Mouse (Mus musculus) spleen, postnatal 4 days (tissue): ENCODE measurements around the gene Plscr4.
A peak's percentile ranks its signal among the peaks of the same experiment; 100 is the strongest.

ENCODE experiments used
- DNase-seq, 2 experiments: peaks; one replicate each; pipeline ENCODE4 v3.0.0; 2022; ENCODE audit warnings: low spot score in 2 of 2

Plscr4 gene

DNA sequence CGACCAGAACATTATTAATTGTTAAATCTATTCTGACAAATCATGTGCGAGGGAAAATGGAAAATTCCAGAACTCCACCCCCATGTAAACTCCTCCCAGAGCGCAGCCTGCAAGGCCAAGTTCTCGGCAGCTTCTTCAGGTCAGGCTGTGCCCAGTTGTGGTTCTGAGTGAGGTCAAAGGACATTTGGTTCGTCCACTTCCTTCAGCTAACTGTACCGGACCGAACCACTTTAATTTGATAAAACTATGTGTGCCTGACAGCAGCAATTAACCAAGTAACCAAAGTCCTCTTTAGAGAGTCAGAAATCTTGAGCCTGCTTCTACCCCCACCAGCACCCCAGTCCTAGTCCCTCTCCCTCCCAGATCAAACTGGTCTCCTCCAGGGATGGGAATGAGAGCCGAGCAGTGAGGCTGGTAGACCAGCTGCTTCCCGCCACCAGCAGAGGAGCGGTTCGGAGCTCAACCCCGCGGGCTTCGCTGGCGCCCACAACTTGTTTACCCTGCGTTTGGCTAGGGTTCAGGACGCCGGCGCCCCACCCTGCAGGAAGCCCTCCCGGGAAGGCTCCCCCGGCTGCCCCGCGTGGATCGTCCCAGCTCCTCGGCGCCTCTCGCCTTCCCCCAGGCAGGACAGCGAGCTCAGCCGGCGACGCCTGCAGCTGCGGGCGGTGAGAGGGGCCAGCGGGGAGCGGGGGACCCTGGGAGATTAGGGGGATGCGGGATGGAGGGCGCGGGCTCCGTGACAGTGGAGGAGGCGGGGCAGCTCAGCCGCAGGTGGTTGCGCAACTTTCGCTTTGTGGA is at the start of gene Plscr4:
TSS of gene Plscr4 (plus strand) at position 113 of the 798 bp plus-strand sequence.
- DNase-seq, result peak; percentile 31 to 70

DNA sequence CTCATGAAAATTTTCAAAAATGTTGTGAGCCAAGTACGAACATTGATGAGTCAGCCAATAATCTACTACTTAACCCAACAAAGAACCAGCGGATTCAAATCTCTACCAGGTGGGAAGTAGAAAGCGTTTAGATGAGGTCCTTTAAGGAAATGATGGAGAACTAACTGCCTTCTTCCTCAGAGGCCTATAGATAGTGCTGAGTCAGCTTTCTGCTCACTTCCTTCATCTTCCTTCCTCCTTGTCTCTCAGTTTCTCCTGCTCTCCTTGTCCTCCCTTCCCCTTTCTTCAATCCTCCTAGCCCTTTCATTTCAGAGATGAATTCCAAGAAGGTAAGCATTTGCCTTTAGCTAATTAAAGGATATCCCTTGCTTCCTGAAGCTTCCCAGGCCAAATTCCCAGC is 46.9 kb upstream of the Plscr4 start:
- DNase-seq, result no peak

GRCm38 (mm10) chr9:92412045-92412444 is 45.1 kb upstream of the Plscr4 start:
- no peak for DNase-seq

GRCm38 (mm10) chr9:92413684-92414083 is 43.5 kb upstream of the Plscr4 start:
- no peak for DNase-seq

GRCm38 (mm10) chr9:92437781-92438180 is 19.4 kb upstream of the Plscr4 start:
- no peak for DNase-seq

DNA sequence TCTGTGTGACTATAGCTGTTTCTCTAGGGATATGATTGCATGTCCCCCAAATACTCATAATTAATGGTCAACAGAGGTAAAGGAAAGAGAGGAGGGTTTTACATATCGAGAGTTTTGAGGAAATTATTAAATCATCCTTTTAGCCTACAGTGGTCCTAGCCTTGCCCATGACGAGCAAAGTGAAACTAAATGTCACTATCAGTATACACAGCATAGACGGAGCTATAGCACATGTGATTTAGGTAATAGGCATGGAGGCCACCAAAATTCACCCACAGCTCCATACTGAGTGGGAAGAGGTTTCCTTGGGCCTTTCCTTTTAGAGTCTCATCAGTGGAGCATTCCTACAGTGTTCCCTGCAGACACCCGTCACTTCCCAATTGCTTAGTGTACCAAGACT is 15.7 kb upstream of the Plscr4 start:
- DNase-seq, result no peak

DNA sequence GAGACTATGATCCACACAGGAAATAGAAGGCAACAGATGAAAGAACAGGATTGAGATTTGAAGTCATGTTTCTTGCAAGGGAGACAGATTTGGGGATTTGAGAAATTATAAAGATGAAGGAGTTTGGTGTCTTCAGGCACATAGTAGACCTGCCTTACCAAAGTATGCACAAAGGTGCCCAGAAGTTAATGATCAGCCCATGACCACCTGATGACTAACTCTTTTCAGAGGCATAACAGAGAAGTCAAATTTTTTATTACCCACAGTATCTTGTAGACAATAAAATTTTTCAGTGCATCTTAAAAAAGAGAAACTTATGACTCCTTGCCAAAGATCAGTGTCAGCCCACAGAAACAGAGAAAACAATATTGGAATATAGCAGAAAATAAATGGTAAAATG is 12.6 kb upstream of the Plscr4 start:
- no peak for DNase-seq

DNA sequence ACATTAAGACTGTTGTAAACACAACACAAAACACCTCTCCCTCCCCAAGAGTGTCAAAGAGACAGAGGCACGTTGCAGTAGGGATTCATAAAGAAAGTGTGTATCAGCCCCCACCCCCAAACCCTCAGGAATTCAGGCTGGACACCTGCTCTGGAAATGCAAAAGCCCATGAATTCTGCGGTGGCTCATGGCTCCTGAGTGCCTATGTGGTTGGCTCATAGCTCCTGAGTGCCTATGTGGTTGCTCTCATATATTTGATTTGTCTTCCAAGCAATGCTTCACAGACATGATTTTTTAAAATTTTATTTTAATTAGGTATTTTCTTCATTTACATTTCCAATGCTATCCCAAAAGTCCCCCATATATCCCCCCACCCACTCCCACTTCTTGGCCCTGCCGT is 568 bp upstream of the Plscr4 start:
- DNase-seq, result no peak

DNA sequence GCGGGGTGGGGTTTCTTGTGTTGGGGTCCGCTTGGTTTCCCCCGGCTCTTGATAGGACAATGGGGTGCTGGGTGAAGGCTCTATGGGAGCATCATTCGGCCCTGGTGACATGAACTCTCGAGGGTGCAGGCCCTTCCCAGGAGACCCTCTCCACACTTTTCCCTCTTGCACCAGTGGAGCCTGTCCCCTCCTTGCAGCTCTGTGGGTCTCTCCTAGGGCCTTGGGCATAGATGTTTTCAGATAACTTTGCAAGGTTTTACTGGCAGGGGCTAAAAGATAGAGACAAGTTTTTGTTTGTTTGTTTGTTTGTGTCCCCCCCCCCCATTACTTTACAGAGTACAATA is 858 bp downstream of the Plscr4 start:
- no peak for DNase-seq

DNA sequence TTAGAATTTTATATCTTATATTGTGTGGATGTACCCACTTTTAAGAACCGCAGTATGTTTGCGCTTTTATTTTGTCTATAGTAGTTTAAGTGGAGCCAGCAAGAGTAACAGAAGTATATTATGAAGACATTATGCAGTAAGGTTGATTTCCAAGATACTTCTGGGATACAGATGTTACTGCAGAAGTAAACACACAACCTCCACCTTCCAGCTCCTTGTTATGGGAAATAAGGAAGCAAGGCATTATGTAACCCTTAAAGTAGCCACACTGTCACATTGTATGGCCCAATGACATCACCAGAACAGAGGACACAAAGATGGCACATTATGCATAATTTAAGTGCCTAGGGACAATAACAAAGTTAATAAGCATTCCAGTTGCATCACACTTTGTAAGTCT is 1.2 kb downstream of the Plscr4 start:
- DNase-seq, result no peak

GRCm38 (mm10) chr9:92467724-92468123 is 10.6 kb downstream of the Plscr4 start:
- DNase-seq, result no peak

DNA sequence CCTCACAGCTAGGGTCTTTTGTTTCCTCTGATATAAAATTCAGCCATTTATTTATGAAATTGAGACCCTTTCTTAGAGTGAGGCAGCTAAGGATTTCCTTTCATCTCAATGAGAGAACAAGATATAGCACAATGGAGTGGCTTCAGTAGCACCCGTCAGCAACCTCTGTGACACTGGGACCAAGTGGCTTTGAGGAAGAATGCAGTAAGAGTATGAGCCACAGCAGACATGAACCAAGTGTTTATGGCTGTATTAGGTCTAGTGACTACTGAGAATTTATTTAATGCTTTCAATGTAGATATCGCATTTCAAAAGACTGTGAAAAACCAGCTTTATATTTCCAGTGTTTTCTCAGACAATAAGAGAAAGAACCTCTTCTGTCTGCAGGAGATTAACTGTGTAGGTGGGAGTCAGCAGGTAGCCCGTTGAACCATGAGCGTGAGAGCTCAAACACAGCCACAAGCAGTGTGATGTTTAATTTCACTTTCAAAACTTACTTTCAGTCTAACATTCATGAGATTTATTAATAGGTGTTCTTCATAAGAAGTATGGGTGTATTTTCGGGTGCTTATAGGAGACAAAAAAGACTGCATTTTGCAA is 15.2 kb downstream of the Plscr4 start:
- DNase-seq, result no peak

GRCm38 (mm10) chr9:92473178-92473577 is 16.0 kb downstream of the Plscr4 start:
- no peak for DNase-seq

GRCm38 (mm10) chr9:92474244-92474643 is 17.1 kb downstream of the Plscr4 start:
- no peak for DNase-seq

GRCm38 (mm10) chr9:92481663-92482062 is 24.5 kb downstream of the Plscr4 start:
- DNase-seq, result no peak

- DNase-seq, result no peak
Measured at GRCm38 (mm10) chr9:92482551-92482950, 25.4 kb downstream of the Plscr4 start.

DNA sequence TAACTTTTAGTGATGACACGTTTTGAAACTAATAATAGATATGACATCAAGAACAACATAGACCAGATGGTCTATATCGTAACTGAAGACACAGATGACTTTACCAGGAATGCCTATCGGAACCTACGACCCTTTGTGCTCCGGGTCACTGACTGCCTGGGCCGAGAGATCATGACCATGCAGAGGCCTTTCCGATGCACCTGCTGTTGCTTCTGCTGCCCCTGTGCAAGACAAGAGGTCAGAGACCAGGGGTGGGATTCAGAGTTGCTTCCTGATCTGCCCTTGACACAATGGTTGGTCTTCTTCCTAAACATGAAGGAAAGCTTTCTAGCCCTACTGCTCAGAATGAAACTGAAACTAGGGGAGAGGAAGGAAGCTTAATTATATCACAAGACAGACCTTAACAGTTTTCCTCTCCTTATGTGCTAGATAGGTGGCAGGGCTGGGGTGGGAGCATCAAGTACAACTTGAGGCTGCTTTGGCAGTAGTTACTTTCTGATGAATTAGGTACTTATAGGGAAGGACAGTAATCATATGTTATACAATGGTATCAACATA is 27.6 kb downstream of the Plscr4 start:
- DNase-seq, result no peak

DNA sequence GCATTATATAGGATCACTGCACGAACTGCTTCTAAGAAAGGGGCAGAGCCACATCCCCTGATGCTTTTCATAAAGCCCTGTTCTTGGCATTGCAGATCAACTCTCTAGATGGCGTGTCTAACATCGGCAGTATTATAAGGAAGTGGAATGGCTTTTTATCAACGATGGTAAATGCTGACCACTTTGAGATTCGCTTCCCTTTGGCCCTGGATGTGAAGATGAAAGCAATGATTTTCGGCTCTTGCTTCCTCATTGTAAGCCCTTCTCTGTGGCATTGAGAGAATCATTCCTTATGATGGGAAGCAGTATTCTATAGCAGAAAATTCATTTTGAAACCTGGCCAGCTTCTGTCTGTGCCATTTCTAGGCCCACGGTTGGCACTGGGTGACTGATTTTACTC is 32.7 kb downstream of the Plscr4 start:
- DNase-seq, result no peak

DNA sequence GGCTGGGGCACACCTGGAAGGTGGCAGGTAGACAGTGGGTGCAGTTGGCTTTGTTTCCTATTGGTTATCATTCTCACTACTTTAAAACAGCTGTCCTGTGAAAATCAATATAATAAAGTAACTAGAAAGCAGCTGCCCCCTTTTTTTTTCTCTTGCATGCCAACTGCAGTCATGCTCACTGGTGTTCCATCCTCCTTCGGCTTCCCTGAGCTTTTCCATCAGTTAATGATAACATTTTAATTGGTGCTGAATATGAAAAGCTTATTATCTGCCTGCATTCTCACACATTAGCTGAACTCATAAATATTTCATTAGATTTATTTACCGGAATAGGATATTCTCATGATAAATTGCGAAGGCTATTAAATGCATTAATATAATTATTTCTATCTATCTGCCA is 33.1 kb downstream of the Plscr4 start:
- DNase-seq, result no peak

- DNase-seq, result no peak
Measured at GRCm38 (mm10) chr9:92491274-92491673, 34.1 kb downstream of the Plscr4 start.

- peak; percentile 66 to 88 for DNase-seq
Measured at GRCm38 (mm10) chr9:92499710-92500410, 42.7 kb downstream of the Plscr4 start.

DNA sequence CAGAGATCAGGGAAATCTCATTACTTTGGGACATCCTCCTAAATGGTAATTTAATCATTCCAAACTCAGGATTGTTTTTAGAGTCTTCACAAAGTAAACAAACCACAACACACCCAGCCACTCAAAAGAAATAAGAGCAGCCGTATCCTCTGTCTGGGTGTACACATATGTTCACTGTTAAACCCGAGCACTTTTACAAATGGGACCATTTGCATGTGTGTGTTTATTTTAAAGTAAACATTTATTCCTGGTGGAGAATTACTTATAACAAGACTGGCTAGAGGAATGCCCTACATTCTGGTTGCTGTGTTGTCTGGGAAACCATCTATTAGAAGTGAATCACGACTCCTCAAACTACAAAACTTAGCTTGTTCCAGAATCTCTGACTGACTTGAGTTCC is 47.1 kb downstream of the Plscr4 start:
- DNase-seq, result no peak

GRCm38 (mm10) chr9:92504889-92505288 is 47.7 kb downstream of the Plscr4 start:
- no peak for DNase-seq
